Mouse (Mus musculus) adrenal gland, postnatal 4 days (tissue): Measurements from ENCODE around the gene Boll. TPM values are rescaled to one million over a fixed set of nuclear protein-coding genes. Genes with fewer than 3 reads are reported as not detected.

Source experiments
- DNase-seq, 2 experiments: peaks; one replicate each; pipeline ENCODE4 v3.0.0; 2021 to 2022; ENCODE audit warnings: low spot score in 2 of 2, mixed read lengths in 2 of 2
- total RNA-seq, 2 experiments: library from RNA; stranded (reverse); gene quantifications; 2 replicates each; pipeline ENCODE4 v1.2.3; 2021

Boll gene
- total RNA-seq, 2 experiments from 2014 or later, result 1.5 to 1.9 TPM

DNA sequence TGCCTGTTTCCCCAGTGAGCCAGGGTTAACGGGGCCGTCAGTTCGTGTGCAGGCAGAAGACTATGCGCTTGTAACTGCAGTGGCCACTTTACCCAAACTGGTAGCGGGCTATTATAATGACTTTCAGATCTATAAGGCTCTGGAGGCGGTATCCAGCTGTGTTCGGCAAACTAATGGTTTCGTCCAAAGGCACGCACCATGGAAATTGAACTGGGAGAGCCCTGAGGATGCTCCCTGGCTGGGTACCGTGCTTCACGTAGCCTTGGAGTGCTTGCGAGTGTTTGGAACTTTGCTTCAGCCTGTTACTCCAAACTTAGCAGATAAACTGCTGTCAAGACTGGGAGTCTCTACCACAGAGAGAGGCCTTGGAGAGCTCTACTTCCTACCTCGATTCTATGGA is 124.8 kb downstream of the Boll start:
- no peak for DNase-seq

DNA sequence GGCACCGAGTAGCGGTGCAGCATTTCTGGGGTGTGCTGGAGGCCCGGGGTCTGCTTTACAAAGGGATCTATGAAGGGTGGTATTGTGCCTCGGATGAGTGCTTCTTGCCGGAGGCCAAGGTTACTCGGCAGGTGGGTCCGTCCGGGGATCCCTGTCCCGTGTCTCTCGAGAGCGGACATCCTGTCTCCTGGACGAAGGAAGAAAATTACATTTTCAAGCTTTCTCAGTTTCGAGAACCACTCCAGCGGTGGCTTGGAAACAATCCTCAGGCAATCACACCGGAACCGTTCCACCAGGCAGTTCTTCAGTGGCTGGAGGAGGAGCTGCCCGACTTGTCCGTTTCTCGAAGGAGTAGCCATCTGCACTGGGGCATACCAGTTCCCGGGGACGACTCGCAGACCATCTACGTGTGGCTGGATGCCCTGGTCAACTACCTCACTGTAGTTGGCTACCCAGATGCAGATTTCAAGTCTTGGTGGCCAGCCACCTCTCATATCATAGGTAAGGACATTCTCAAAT is 125.6 kb downstream of the Boll start:
- DNase-seq, result no peak

DNA sequence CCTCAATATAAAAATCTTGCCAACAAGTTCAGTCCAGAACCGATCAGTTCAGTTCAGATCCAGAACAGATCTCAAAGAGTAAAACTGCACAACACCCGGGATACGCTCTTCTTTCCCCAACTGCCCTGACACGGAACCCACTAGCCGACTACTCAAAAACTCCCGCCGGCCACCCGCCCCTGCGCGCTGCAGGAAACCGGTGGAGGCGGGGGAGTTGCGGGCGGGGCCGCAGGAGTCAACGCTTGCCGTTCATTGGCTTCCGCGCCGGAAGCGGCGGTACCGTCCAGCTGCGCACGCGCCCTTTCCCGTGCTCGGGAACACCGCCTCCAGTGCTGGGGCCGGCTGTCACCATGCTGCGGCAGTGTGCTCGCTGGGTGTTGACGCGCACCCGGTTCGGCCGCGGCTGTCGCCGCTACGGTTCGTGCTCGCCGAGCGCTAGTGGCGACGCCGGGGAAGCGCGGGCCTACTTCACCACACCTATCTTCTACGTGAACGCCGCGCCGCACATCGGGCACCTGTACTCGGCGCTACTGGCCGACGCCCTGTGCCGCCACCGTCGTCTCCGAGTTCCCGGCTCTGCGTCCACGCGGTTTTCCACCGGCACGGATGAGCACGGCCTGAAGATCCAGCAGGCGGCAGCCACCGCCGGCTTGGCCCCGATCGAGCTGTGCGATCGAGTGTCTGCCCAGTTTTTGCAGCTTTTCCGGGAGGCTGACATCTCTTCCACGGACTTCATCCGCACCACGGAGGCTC is 126.2 kb downstream of the Boll start, which contains the start of gene Mars2:
Mars2 (plus strand) TSS at position 288 of the 753 bp plus-strand sequence.
- DNase-seq, result peak; percentile 85 to 89

DNA sequence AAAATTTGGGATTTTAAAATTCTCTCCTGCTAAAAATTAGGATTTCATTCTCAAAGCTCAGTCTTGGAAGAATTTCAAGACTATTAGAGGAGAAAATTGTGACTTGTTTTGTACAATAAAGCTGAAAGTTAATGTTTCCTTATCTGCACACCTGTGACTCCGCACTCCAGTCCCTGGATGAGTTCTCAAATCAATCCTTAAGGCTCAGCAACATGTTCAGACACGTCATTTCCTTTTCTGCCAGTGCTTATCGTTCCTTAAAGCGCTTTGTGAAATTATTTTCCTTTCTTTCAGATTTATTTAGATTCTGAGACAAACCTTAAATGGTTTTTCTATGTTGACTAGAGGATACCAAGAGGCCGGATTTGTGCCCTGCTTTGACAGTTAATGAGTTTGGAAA is 126.8 kb downstream of the Boll start:
- DNase-seq, result no peak

DNA sequence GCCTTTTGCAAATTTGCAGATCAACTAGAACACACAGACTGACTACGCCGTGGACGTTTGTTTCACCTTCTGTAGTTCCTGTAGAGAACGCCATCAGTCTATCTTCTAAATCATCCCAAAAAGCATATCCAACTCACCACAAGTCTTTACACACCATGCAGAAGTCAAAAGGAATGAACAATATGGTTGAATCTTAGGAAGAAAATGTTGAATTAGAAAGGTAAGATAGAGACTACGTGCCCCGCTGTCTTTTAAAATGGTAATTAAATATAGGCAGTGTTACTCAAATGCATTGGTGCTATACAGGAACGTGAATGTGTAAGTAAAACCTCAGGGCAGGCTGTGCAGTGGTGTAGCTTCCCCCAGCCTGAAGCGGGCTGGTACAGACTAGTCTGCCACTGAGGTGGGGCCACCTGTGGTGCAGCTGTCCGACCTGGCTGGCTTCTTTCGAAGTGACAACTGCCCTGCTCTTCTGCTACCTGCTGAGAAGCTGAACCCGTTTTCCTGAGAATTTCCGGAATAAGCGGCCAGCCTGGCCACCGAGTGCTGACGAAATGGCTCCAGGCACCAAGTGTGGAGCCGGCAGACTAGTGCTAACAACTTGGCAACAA is 128.3 kb downstream of the Boll start:
- DNase-seq, result no peak

DNA sequence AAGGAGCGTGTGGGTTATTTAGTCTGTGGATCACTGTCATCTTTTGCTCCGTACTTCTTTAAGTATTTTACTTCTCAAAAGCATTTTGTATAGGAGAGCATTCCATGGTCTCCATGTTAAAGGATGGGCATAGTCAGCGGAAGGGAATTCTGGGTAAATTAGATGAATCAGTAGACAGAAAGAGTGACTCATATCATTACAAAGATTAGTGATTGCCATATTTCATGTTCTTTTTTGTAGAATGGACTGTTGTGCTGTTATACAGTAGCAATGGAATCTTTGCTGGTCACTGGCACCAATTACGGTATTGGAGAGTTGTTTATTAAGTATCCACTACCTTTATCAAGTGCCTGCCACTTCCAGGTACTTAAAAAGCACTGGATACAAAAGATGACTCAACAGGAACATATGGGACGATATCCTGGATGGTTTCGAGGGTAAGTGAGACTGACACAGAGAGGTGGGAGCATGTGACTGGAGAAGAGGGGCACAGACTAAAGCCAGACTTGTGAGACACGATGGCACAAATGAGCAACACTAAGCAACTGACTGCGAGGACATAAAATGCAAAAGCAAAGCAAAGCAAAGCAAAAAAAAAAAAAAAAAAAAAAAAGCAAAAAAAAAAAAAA is 134.9 kb downstream of the Boll start:
- no peak for DNase-seq

DNA sequence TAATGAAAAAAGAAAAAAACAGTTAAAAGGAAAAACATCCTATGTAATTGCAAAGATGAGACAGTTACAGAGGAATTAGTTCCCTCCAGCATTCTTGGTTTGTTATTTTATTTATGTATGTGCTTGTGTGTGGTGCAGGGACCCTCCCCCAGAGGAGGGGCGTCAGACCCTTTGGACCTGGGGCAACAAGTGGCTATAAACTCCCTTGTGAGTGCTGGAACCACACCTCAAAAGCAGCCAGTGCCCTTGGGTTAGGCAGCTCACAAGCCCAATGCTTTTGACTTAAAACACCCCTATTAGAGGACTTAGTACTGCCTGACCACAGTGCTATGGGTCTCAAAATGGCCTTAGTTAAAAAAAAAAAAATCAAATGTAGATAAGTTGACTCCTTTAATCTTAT is 135.9 kb downstream of the Boll start:
- DNase-seq, result no peak

DNA sequence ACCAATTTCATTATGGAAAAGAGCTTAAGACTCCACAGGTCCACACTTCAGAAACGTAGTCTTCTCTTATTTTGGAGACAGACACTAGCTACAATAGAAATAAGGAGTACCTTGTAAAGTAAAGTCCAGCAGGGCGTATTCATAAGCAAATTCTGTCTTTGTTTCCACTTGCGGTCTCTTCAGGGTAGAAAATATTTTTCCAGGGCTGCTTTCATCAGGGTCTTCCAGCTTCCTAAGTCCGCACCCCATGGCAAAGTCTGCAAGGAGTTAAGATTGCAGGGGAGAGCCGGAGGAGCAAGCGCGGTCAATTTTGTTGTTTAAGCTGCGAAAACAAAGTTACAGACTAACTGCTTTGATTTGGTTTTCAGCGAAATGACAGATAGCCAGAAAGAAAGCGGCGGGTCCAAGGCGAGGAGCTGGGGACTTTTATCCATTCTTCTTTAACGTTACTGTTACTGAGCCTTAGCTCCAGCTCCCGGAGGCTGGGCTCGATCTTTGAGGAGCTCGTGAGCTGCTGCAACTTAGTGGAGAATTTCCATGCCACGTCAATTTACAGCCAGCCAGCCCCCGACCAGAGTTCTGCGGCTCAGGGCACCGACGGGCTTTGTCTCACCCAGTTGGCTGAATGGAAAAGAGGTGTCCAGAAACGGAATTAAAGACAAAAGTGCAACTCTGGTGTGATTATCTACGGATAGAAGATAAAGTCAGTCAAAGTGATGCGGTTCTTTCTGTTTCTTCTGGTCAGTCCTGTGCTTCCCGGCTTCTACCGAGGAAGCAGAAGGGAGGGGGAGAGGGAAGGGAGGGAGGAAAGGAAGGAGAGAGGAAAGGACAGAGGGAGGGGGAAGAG is 137.0 kb downstream of the Boll start, which contains the start of gene Rftn2:
Rftn2 (minus strand) TSS at position 772 of the 847 bp plus-strand sequence.
- DNase-seq, result no peak

DNA sequence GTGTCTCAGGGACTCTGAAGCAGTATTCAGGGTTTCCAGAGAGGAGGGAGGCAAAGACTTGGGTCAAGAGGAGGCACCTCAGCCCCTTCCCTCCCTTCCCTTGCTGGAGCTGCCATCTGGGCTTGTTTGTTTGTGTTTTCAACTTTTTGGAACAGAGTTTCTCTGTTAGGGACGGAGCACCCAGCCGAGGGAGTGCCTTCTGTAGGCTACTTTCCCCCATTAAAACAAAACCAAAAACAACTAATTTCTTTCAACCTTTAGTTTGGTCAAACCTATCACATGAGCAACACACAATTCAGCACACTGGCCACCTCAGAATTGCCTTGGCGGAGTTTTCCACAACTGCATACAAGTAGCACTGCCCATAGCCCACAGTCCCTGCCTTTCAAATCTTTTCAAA is 137.9 kb downstream of the Boll start:
- DNase-seq, result no peak

DNA sequence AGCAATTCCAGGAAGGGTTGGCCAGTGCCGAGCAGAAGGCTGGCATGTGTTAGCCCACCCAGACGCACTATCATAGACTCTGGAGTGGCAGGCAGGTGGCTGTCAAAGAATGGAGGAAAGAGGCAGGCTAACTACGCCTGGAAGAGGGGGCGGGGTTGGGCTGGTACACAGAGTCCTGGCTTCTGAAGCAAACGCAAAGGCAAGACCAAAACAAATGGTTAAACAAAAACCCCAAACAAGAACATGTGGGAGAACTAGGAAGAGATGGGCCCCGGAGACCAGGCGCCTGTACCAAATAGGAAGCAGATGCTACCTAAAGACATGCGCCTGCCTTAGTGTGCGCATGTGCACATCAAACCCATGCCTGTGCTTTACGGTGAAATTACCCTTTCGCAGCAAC is 139.2 kb downstream of the Boll start:
- no peak for DNase-seq

DNA sequence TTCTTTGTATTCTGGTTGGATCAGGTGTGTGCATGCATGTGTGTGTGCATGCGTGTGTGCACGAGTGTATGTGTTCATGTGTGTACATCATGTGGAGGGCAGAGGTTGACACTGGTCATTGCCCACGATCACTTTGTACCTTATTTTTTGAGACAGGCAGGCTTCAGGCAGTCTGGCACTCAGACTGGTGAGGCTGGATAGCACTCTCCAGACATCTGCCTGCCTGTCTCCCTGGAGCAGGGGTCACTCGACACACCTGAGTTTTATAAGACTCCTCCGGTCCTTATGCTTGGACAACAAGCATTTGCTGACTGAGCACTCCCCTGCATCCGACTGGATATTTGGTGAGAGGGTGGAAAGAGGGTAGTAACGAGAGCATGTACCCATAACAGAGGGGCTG is 140.2 kb downstream of the Boll start:
- no peak for DNase-seq

DNA sequence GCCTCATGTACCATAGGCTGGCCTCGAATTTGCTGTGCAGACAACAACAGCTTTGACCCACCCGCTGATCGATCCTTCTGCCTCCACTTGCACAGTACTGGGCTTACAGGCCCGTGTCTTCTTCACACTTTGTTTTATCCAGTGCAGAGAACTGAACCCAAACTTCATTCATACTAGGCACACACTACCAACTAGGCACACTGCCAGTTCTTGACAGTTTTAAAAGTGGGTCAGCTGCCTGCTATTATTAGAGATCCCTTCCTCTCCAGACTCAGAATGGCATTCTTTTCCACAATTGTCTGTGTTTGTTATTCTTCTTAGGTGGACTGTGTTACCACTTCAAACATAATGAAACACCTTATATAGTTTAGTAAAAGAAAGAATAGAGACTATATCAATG is 141.9 kb downstream of the Boll start:
- no peak for DNase-seq

DNA sequence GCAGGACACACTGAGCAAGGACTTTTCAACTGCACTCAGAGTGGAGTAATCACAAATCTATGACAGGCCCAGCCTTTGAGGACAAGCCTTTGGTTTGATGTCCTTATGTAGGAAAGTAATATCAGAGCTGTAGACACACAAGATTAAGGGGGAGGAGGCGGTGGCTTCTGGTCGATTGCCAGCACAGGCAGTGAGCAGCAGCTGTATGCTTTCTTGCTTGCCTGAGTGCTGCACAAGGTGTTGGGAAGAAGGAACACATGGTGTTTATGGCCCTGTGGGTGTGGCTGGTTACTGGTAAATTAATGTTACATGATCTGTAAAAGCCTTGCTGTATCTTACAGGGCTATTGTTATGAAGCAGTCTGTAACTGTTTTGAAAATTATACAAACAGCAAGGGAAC is 146.1 kb downstream of the Boll start:
- no peak for DNase-seq

DNA sequence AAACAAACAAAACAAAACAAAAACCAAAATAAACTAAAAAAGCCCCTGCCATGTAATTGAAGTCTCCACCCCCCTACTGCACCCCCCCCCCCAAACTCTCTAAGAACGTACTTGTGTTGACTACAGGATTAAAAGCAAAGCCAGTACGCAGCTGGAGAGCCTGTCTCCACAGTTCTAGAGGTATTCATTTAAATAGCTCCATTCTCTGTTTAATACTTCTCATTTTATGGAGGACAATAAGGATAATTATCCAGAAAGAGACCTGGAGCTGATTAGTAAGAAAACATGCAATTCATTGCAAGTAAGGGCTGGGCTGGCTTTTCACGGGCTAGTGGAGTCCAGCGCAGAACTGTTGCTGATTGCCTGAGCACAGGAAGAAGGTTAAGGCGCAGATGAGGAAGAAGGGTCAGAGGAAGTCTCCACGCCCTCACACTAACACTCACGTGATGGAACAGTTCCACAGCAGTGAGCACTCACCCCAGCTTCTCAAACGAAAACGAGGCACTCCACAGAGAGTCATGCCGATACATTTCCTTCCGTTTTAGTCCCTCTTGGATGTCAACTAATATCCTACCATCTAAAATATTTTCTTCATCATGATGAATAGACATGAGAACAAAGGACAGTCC is 148.0 kb downstream of the Boll start:
- DNase-seq, result no peak

DNA sequence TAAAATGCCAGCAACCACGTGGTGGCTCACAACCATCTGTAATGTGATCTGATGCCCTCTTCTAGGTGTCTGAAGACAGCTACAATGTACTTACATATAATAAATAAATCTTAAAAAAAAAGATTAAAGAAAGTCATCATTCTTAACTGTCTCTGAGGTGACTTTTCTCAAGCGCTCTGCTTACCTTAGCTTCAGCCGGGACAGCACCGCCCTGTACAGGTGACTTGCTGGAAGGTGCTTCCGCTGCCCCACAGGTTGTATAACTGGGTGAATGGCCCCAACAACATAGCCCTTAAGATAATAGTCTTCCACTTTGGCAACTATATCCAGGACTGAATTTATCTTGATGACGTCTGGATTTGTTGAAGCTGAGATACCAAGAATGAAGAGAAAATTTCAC is 149.3 kb downstream of the Boll start:
- no peak for DNase-seq

DNA sequence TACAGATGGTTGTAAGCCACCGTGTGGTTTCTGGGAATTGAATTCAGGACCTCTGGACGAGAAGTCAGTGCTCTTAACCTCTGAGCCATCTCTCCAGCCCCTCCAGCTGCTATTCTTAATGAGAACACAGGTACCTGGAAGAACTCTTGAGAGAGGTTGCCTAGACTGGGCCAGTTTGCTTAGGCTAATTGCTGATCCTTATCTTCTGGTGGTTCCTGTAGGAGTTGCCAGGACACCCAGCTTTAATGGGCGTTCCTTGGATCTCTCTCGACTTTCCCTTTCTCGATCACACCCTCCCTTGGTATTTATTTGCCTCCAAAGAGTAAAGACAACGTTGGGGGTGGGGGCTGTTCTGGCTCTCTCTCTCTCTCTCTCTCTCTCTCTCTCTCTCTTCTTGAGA is 149.8 kb downstream of the Boll start:
- DNase-seq, result no peak

DNA sequence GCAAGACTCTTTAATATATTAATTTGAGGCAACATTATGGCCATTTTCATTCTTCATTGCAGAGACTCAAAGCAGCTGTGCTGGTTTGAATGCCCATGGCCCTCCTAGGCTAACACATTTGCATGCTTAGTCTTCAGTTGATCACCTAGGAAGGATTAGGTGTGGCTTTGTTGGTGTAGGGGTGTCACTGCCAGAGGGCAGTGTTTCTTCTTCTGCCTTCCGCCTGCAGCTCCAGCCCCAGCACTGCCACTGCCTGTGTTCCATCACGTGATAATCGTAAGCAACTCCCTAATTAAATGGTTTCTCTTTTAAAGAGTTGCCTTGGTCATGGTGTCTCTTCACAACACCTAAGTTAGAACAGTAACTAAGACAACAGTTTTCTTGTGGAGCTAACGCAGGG is 150.5 kb downstream of the Boll start:
- no peak for DNase-seq

DNA sequence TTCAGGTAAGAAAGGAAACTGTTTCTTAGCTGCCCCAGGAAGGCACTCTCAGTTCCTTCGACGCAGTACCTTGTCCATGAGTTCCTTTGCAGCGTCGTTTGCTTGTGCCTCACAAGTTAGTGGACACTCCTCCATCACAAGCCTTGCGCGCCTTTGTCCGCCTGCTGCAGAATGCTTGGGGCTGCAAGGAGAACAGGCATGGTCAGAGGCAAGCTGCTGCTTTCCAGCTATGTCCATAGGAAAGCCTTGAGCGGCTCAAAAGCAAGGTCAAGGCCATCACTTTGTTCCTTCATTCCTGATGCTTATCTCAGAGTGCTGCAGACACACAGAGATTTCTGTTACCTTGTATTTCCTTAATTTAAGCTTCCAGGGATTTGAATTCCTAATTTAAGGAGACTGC is 152.2 kb downstream of the Boll start:
- DNase-seq, result no peak

DNA sequence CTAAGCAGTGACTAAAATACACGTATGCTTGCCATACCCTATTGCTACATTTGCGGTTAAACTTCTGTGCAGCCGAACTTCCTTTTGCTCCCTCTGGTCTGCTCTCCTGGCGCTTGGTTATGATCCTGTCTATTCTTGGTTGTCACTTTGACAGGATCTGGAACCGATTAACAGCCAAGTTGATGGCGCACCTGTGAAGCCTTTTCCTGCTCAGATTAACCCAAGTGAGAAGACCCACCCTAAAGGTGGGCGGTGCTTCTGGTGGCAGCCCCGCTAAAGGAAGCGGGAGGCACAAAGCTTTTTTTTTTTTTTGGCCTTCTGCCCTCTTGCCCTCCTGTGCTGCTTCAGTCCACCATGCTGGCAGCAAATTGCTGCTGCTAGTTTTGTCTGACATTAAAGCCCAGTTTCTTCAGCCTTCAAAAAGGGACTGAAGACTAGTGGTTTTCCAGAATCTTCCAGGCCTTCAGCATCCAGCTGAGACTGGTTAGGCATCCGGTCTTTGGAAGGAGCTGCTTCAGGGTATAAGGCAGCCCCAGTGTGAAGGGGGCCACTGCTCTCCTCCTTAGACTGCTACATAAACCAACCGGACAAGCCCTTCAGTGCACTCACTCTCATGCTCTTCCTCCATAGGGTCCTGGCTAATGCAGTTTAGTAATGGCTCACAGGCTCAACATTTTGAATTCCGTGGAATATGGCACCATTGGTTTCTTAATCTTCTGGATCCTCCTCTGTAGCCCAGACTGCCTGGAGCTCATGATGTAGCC is 152.9 kb downstream of the Boll start:
- no peak for DNase-seq

DNA sequence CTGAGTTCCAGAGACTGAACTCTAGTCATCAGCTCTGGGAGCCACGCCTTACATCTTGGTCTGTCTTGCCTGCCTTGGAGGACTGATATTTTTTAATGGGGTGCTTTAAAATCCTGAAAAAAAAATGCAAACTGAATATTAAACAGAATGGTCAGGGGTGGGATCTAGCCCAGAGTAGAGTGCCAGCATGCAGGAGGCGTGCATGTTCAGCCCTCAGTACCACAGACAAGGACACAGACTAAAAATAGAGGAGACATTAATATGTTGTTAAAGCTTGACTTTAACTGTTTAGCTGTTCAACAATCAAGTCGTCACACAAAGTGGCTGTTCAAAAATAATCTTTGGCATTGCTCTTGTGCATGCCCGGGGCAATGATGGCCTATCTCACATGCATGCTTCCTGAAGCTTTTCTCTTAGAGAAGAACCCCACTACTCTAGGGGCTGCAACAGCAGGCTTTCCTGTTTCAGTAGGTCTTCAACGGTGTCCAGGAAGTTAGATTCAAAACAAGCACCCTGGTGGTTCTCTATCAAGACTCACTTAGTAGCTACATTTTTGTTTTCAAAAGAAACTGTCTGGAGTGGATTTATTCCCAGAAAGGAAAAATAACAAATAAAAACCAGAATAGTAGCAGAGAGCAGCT is 154.6 kb downstream of the Boll start:
- DNase-seq, result no peak
